Mouse (Mus musculus) left cerebral cortex, postnatal 4 days (tissue): ENCODE measurements around the gene Syt17. TPM values are rescaled to one million over a fixed set of nuclear protein-coding genes. Genes with fewer than 3 reads are reported as not detected.

Source experiments
- DNase-seq: peaks from one replicate; pipeline ENCODE4 v3.0.0-alpha.2; 2022
- intact Hi-C: fragments of 180-260 bp; cut with DNase I; formaldehyde crosslinking; loops from one replicate; pipeline ENCODE4 v1.15.1; 2025
- total RNA-seq, 2 experiments: library from RNA; stranded (reverse); gene quantifications; 2 replicates each; pipeline ENCODE4 v1.2.3; 2021

Gene Syt17
- 10 to 100 TPM; 15.7 to 18.9 TPM for total RNA-seq

- intact Hi-C loops: loop anchor here (5.0 kb wide), 1 partner anchor 141 kb away; no protein-coding TSS in a partner anchor
- peak; percentile 71 for DNase-seq
These were observed at the start of gene Syt17 for GRCm38 (mm10) chr7:118448134-118448967. Syt17 (minus strand) TSS chr7:118448222.

- DNase-seq: no peak
- intact Hi-C loops: no loop called here
These were observed 47.0 kb upstream of the Syt17 start for GRCm38 (mm10) chr7:118494892-118495579.

- intact Hi-C loops: no loop called here
- no peak for DNase-seq
These were observed 45.9 kb upstream of the Syt17 start for GRCm38 (mm10) chr7:118493892-118494291.

GRCm38 (mm10) chr7:118491431-118492147 lies 43.6 kb upstream of the Syt17 start, which contains the start of gene Itpripl2:
Itpripl2 (minus strand) TSS chr7:118491975.
- peak; percentile 36 for DNase-seq
- intact Hi-C loops: no loop called here

GRCm38 (mm10) chr7:118490666-118491430 lies 42.8 kb upstream of the Syt17 start:
- DNase-seq: no peak
- intact Hi-C loops: no loop called here

- intact Hi-C loops: no loop called here
- no peak for DNase-seq
These were observed 42.0 kb upstream of the Syt17 start for GRCm38 (mm10) chr7:118489706-118490665.

GRCm38 (mm10) chr7:118488060-118488664 lies 40.1 kb upstream of the Syt17 start:
- no peak for DNase-seq
- intact Hi-C loops: no loop called here

- intact Hi-C loops: no loop called here
These were observed 38.9 kb upstream of the Syt17 start for GRCm38 (mm10) chr7:118486917-118487316.

GRCm38 (mm10) chr7:118483996-118484395 lies 36.0 kb upstream of the Syt17 start:
- no peak for DNase-seq
- intact Hi-C loops: no loop called here

More at GRCm38 (mm10) chr7:118486917-118487316, 38.9 kb upstream of the Syt17 start:
- no peak for DNase-seq

GRCm38 (mm10) chr7:118482001-118482400 lies 34.0 kb upstream of the Syt17 start:
- DNase-seq: no peak
- intact Hi-C loops: no loop called here

GRCm38 (mm10) chr7:118481047-118481810 lies 33.2 kb upstream of the Syt17 start:
- DNase-seq: no peak
- intact Hi-C loops: no loop called here

- intact Hi-C loops: no loop called here
- DNase-seq: no peak
These were observed 32.2 kb upstream of the Syt17 start for GRCm38 (mm10) chr7:118480160-118480709.

GRCm38 (mm10) chr7:118478835-118479312 lies 30.9 kb upstream of the Syt17 start:
- DNase-seq: no peak
- intact Hi-C loops: no loop called here

- no peak for DNase-seq
- intact Hi-C loops: no loop called here
These were observed 28.4 kb upstream of the Syt17 start for GRCm38 (mm10) chr7:118476428-118476827.

GRCm38 (mm10) chr7:118475008-118475705 lies 27.1 kb upstream of the Syt17 start:
- intact Hi-C loops: no loop called here
- no peak for DNase-seq

GRCm38 (mm10) chr7:118472886-118473285 lies 24.9 kb upstream of the Syt17 start:
- no peak for DNase-seq
- intact Hi-C loops: no loop called here

GRCm38 (mm10) chr7:118468060-118468459 lies 20.0 kb upstream of the Syt17 start:
- intact Hi-C loops: no loop called here
- no peak for DNase-seq
